Mouse (Mus musculus): ENCODE results near the gene Tcf12.

The Tcf12 gene

GRCm38 (mm10) chr9:72111622-72112550, at the start of gene Tcf12:
TSS of gene Tcf12 (minus strand) at chr9:72111871.
- peak; percentile 90 for DNase-seq (ENCODE audit: extremely low spot score)

- no peak for DNase-seq (ENCODE audit: extremely low spot score)
Measured at GRCm38 (mm10) chr9:72158392-72158791, 46.7 kb upstream of the Tcf12 start.

GRCm38 (mm10) chr9:72157091-72157490, 45.4 kb upstream of the Tcf12 start:
- DNase-seq (ENCODE audit: extremely low spot score): no peak

GRCm38 (mm10) chr9:72155250-72156138, 43.8 kb upstream of the Tcf12 start:
- DNase-seq (ENCODE audit: extremely low spot score): peak; percentile 19

GRCm38 (mm10) chr9:72144148-72144547, 32.5 kb upstream of the Tcf12 start:
- no peak for DNase-seq (ENCODE audit: extremely low spot score)

GRCm38 (mm10) chr9:72137899-72138298, 26.2 kb upstream of the Tcf12 start:
- no peak for DNase-seq (ENCODE audit: extremely low spot score)

- DNase-seq (ENCODE audit: extremely low spot score): no peak
Measured at GRCm38 (mm10) chr9:72133772-72134245, 22.1 kb upstream of the Tcf12 start.

GRCm38 (mm10) chr9:72133089-72133771, 21.6 kb upstream of the Tcf12 start:
- DNase-seq (ENCODE audit: extremely low spot score): peak; percentile 90

GRCm38 (mm10) chr9:72132728-72133088, 21.0 kb upstream of the Tcf12 start:
- no peak for DNase-seq (ENCODE audit: extremely low spot score)

- no peak for DNase-seq (ENCODE audit: extremely low spot score)
Measured at GRCm38 (mm10) chr9:72129884-72130283, 18.2 kb upstream of the Tcf12 start.

- no peak for DNase-seq (ENCODE audit: extremely low spot score)
Measured at GRCm38 (mm10) chr9:72125442-72125841, 13.8 kb upstream of the Tcf12 start.

GRCm38 (mm10) chr9:72118490-72118889, 6.8 kb upstream of the Tcf12 start:
- DNase-seq (ENCODE audit: extremely low spot score): no peak

GRCm38 (mm10) chr9:72111004-72111621, 558 bp downstream of the Tcf12 start:
- DNase-seq (ENCODE audit: extremely low spot score): peak; percentile 77

GRCm38 (mm10) chr9:72110627-72111003, 1.1 kb downstream of the Tcf12 start:
- DNase-seq (ENCODE audit: extremely low spot score): peak; percentile 65

GRCm38 (mm10) chr9:72103471-72103870, 8.2 kb downstream of the Tcf12 start:
- DNase-seq (ENCODE audit: extremely low spot score): no peak

- no peak for DNase-seq (ENCODE audit: extremely low spot score)
Measured at GRCm38 (mm10) chr9:72099945-72100685, 11.6 kb downstream of the Tcf12 start.

- no peak for DNase-seq (ENCODE audit: extremely low spot score)
Measured at GRCm38 (mm10) chr9:72098056-72098455, 13.6 kb downstream of the Tcf12 start.

GRCm38 (mm10) chr9:72097083-72097482, 14.6 kb downstream of the Tcf12 start:
- DNase-seq (ENCODE audit: extremely low spot score): no peak

GRCm38 (mm10) chr9:72094675-72095074, 17.0 kb downstream of the Tcf12 start:
- DNase-seq (ENCODE audit: extremely low spot score): no peak

GRCm38 (mm10) chr9:72092191-72092590, 19.5 kb downstream of the Tcf12 start:
- no peak for DNase-seq (ENCODE audit: extremely low spot score)
